Comparison of ENCODE assay signal across 24 mouse cellular contexts in genomic region chr3:97649022-97649421, GRCm38 (mm10). TPM values are rescaled to one million over a fixed set of nuclear protein-coding genes. Genes with fewer than 3 reads are reported as not detected.
"Had no signal": no experiment of that assay in that cellular context is flagged by ENCODE, and none has a peak within 500 bp of the region (broad histone marks: within the 10 kb centered on the region; RNA-seq: fewer than 3 reads in every experiment).

No protein-coding gene starts in this region.

- H3K4me1 ChIP-seq: lung, embryonic 15.5 days; megakaryocyte, embryonic 14.5 days; midbrain, embryonic 13.5 days; midbrain, embryonic 15.5 days; neural tube, embryonic 12.5 days; stomach, embryonic 15.5 days had no signal

- H3K4me3 ChIP-seq: lung, embryonic 15.5 days; megakaryocyte, embryonic 14.5 days; midbrain, embryonic 13.5 days; midbrain, embryonic 15.5 days; neural tube, embryonic 12.5 days; stomach, embryonic 15.5 days had no signal

- H3K9ac ChIP-seq: lung, embryonic 15.5 days; midbrain, embryonic 13.5 days; midbrain, embryonic 15.5 days; neural tube, embryonic 12.5 days; stomach, embryonic 15.5 days had no signal

- ATAC-seq: lung, postnatal 0 days; midbrain, embryonic 13.5 days; midbrain, embryonic 15.5 days had no signal

- H3K4me2 ChIP-seq: lung, embryonic 15.5 days; midbrain, embryonic 11.5 days; midbrain, embryonic 13.5 days; midbrain, embryonic 15.5 days; neural tube, embryonic 12.5 days; stomach, embryonic 15.5 days had no signal

- DNase-seq: lung, postnatal 14 days; lung, postnatal 36 days; right cerebral cortex, postnatal 14 days; thymus, adult 2 months; thymus, postnatal 25 days; thymus, postnatal 4 days had no signal

- H3K9me3 ChIP-seq: lung, embryonic 15.5 days; megakaryocyte, embryonic 14.5 days; midbrain, embryonic 13.5 days; midbrain, embryonic 15.5 days; neural tube, embryonic 12.5 days; stomach, embryonic 15.5 days had no signal

- H3K27ac ChIP-seq: lung, embryonic 15.5 days; macrophage; midbrain, embryonic 13.5 days; midbrain, embryonic 15.5 days; neural tube, embryonic 12.5 days; stomach, embryonic 15.5 days; stomach, postnatal 0 days had no signal

- H3K27me3 ChIP-seq: lung, embryonic 15.5 days; megakaryocyte, embryonic 14.5 days; midbrain, embryonic 13.5 days; midbrain, embryonic 15.5 days; neural tube, embryonic 12.5 days; stomach, embryonic 15.5 days had no signal

- H3K36me3 ChIP-seq: lung, embryonic 15.5 days; midbrain, embryonic 13.5 days; midbrain, embryonic 15.5 days; neural tube, embryonic 12.5 days; stomach, embryonic 15.5 days had no signal

RNA-seq across cellular contexts. Expression of gene Gm17651, which starts 25.5 kb away (rescaled TPM):
- total RNA-seq: megakaryocyte progenitor cell, adult 5-6 weeks; midbrain, postnatal 0 days; monocyte, adult 5-6 weeks; neutrophil, adult 5-6 weeks had no signal
- polyA plus RNA-seq: lung, embryonic 15.5 days; lung, postnatal 0 days; macrophage; midbrain, embryonic 11.5 days; midbrain, embryonic 13.5 days; midbrain, embryonic 15.5 days; midbrain, postnatal 0 days; neural tube, embryonic 12.5 days; neural tube, embryonic 14.5 days; spleen, adult 2 months; stomach, embryonic 15.5 days; stomach, postnatal 0 days; testis, adult 2 months; thymus, adult 2 months; urinary bladder, adult 2 months had no signal
